Mouse (Mus musculus) bone marrow, adult 2 months (tissue): Measurements from ENCODE around the gene Serpinb1c. TPM values are rescaled to one million over a fixed set of nuclear protein-coding genes. Genes with fewer than 3 reads are reported as not detected.

Source experiments
- H3K27ac ChIP-seq: fragments of 200-500 bp; 2 replicates; pipeline ENCODE4 v1.5.1; 2012; ENCODE audit warnings: low read depth, mild to moderate bottlenecking, control low read depth, inconsistent platforms, low read length; ENCODE audit not compliant: control insufficient read depth, poor library complexity, insufficient read depth
- H3K4me1 ChIP-seq: fragments of 200-500 bp; 2 replicates; pipeline ENCODE4 v1.6.1; 2011; ENCODE audit warnings: low read length; ENCODE audit not compliant: control insufficient read depth, insufficient read depth
- H3K4me3 ChIP-seq: fragments of 200-500 bp; replicated peaks from 2 replicates; pipeline ENCODE3; 2011; ENCODE audit warnings: mild to moderate bottlenecking, low read depth, low read length, control low read depth; ENCODE audit not compliant: control insufficient read depth
- CTCF ChIP-seq: fragments of 200-500 bp; IDR thresholded peaks from 2 replicates; pipeline ENCODE4 v1.5.1; 2011; ENCODE audit warnings: low read length, control low read depth; ENCODE audit not compliant: control insufficient read depth, insufficient read depth
- POLR2A ChIP-seq: fragments of 200-500 bp; IDR thresholded peaks from 2 replicates; pipeline ENCODE4 v1.6.1; 2011; ENCODE audit warnings: low read depth, mild to moderate bottlenecking, control low read depth, low read length, borderline replicate concordance; ENCODE audit not compliant: control insufficient read depth
- WGBS: fragments of 180-500 bp; shearing (Covaris S2); methylation state at CpG from one replicate; pipeline ENCODE4 v1.1.7; 2018; 5-methylcytosine and 5-hydroxymethylcytosine counted together
- polyA plus RNA-seq: library from polyadenylated mRNA; stranded (reverse); fragments of >200 nt; gene quantifications from 2 replicates; pipeline ENCODE4 v1.2.4, GENCODE M21; 2011; ENCODE audit warnings: low replicate concordance; ENCODE audit not compliant: missing spikeins, insufficient read depth, insufficient read length

Serpinb1c gene
- polyA plus RNA-seq, 1 experiment, result not detected

DNA sequence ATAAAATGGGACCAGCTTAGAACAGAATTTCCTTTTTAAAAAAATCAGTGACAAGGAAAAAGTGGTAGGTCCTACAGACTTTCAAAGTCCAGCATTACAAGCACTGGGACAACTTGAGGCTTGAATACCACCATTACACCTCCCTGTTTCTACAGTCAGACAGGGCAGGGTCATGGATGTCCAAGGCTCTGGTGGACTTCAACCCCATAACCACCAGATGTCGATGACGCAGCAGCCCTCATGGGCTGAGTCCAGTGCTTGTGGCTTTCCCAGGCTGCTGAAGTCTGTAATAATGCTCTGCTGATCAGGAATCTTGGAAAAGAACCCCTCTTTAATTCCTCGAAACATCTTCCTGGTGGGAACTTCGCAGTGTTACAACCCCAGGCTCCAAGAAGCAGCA, 45.5 kb downstream of the Serpinb1c start:
- Histone ChIP-seq H3K4me3 (no peak overlapping the region), H3K4me1 (peaks cover 2% of the 10 kb centered on the region), H3K27ac (no peak overlapping the region)
- TF ChIP-seq POLR2A, result no peak
- no peak for TF ChIP-seq CTCF
- 83% methylated on average over 4 of the region's 4 CpGs for WGBS

DNA sequence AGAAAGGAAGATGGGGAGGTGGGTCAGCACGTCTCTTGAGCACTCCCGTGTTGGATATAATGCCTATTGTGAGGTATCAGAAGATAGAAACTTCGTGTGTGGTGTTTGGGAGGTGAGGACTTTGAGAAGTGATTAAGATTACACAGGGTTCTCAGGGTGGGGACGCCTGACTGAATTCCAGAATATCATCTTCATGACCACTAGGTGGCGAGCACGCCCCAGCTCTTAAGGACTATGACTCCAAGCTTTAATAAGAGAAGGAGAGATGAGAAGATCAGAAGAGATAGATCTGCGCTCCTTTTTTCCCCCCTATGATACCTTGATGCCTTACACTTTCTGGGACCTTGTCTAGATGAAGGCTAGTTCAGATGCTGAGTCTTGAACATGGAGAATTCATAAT, 46.0 kb downstream of the Serpinb1c start:
- 8% methylated on average over 7 of the region's 7 CpGs for WGBS
- TF ChIP-seq POLR2A (no peak), CTCF (peak; percentile 69)
- Histone ChIP-seq H3K4me3 (no peak overlapping the region), H3K4me1 (peaks cover 3% of the 10 kb centered on the region), H3K27ac (no peak overlapping the region)

- whole genome bisulfite sequencing, result 12% methylated on average over 10 of the region's 10 CpGs
- peak within 1 kb of the TSS; percentile 71 for H3K27ac ChIP-seq
- peak within 1 kb of the TSS; percentile 85 for H3K4me3 ChIP-seq
- TF ChIP-seq CTCF (no peak), POLR2A (peak; percentile 49; the same call in 1 of the 2 replicates)
- peaks cover 4% of the 10 kb centered on the region for H3K4me1 ChIP-seq
Measured at GRCm38 (mm10) chr13:32850668-32851404, 47.2 kb downstream of the Serpinb1c start, which contains the start of gene Serpinb1a. Gene Serpinb1a, minus strand, starts transcription at chr13:32851185.

DNA sequence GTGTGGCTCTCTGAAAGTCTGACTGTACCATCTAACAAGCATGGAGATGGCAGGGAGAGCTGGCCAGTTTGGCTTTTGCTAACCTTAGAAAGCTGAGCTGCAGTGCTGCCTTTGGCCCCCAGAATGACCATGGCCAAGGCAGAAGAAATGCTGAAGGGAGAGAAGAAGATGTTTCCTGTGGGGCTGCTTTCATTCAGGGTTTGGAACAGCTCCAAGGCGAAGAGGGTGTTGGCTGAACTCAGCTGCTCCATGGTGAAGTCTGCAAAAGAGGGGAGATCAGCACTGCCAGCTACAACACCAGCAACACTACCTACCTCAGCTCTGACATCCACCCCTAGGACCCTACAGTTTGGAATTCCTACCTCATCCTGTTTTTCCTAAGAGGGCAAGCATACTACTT, 47.9 kb downstream of the Serpinb1c start:
- Histone ChIP-seq H3K4me1 (peaks cover 4% of the 10 kb centered on the region), H3K4me3 (peak overlapping the region; percentile 68), H3K27ac (peak overlapping the region; percentile 71)
- WGBS, result 13% methylated on average over 1 of the region's 1 CpGs
- no peak for TF ChIP-seq CTCF
- TF ChIP-seq POLR2A, result no peak

- TF ChIP-seq POLR2A (no peak), CTCF (no peak)
- H3K4me3 ChIP-seq, result peak overlapping the region; percentile 68
- peak overlapping the region; percentile 82 for H3K27ac ChIP-seq
- peaks cover 4% of the 10 kb centered on the region for H3K4me1 ChIP-seq
Measured at GRCm38 (mm10) chr13:32849531-32850123, 48.4 kb downstream of the Serpinb1c start.

DNA sequence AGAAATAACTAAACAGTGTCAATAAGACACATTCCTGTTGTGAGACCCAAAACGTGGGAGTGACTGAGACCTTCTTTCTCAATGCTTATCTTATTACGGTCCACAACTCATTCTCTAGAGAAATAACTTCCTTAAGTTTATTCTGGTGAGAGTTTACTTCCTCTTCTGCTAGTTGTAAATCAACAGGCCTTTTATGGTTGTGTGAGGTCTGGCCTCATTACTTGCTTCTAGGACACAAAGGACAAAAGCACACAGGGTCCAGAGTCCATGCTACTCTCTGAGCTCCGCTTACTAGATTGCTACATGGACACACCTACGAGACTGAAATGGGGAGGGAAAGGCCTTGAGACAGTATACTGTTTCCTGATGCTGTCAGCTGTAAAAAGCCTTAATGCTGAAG, 48.9 kb downstream of the Serpinb1c start:
- TF ChIP-seq POLR2A (no peak), CTCF (no peak)
- peak overlapping the region; percentile 68 for H3K4me3 ChIP-seq
- peaks cover 4% of the 10 kb centered on the region for H3K4me1 ChIP-seq
- peak overlapping the region; percentile 82 for H3K27ac ChIP-seq
- WGBS, result 4% methylated on average over 4 of the region's 4 CpGs

- no peak overlapping the region for H3K4me3 ChIP-seq
- no peak overlapping the region for H3K27ac ChIP-seq
- H3K4me1 ChIP-seq, result peaks cover 6% of the 10 kb centered on the region
- TF ChIP-seq CTCF, result no peak
- TF ChIP-seq POLR2A, result no peak
Measured at GRCm38 (mm10) chr13:32846221-32846620, 51.8 kb downstream of the Serpinb1c start.

DNA sequence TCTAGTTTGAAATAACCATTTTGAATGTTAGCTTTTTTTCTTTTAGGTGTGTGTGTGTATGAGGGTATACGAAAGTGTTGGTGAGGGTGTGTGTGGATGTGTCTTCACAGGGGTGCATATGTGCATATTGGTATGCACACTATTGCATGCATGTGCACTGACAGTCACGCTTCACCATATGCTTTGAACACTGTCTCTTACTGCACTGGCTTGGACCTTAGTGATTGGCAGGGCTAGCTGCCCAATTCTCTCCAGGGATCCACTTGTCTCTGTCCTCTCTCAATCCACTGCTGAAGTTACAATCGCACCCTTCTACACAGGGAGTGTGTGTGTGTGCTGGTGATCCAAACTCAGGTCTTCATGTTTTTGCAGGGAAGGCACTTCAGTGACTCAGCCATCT, 56.7 kb downstream of the Serpinb1c start:
- H3K4me3 ChIP-seq, result no peak overlapping the region
- H3K27ac ChIP-seq, result no peak overlapping the region
- H3K4me1 ChIP-seq, result peaks cover 6% of the 10 kb centered on the region
- WGBS, result 70% methylated on average over 3 of the region's 3 CpGs
- no peak for TF ChIP-seq CTCF
- no peak for TF ChIP-seq POLR2A

GRCm38 (mm10) chr13:32839314-32839713, 58.7 kb downstream of the Serpinb1c start:
- TF ChIP-seq CTCF (no peak), POLR2A (no peak)
- no peak overlapping the region for H3K27ac ChIP-seq
- no peak overlapping the region for H3K4me3 ChIP-seq
- 0% methylated on average over 1 of the region's 1 CpGs for WGBS
- H3K4me1 ChIP-seq, result peaks cover 6% of the 10 kb centered on the region

GRCm38 (mm10) chr13:32834513-32834912, 63.5 kb downstream of the Serpinb1c start:
- H3K4me3 ChIP-seq, result no peak overlapping the region
- TF ChIP-seq POLR2A (no peak), CTCF (no peak)
- H3K4me1 ChIP-seq, result peaks cover 7% of the 10 kb centered on the region
- WGBS, result 29% methylated on average over 5 of the region's 5 CpGs
- H3K27ac ChIP-seq, result peak overlapping the region; percentile 64; the same call in 1 of the 2 replicates
